Mouse (Mus musculus): Measurements from ENCODE around the gene Gm44.
"Not testable (repeated sequence)": the region's sequence is repeated elsewhere in the genome, so short reads cannot be mapped to it uniquely, and the experiment has no call there.

Gm44 gene

DNA sequence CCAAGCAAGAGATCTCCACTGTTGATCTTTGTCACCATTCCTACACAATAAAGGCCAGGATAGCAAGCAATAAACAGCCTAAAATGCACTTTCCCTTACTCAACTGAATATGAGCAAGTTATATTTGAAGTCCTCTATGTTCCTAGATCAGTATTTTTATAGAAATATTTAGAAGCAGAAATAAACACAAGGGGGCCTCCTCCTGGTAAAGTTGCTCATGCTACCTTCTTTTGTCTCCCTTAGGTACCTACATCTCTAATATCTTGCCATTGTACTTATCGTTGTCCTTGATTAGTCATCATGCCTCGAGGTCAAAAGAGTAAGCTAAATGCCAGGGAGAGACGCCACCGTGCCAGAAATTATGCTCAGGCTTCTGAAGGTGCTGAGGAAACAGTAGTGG, at the start of gene Gm44:
Gene Gm44, plus strand, starts transcription at position 301 of the 400 bp plus-strand sequence.
- DNase-seq: no peak

GRCm38 (mm10) chrX:90927989-90928388, 36.0 kb downstream of the Gm44 start:
- DNase-seq: no peak

- DNase-seq: not testable (repeated sequence)
Measured at GRCm38 (mm10) chrX:90938211-90938610, 46.3 kb downstream of the Gm44 start.
